Mouse (Mus musculus) stomach, embryonic 14.5 days (tissue): Measurements from ENCODE around the gene Erf. TPM values are rescaled to one million over a fixed set of nuclear protein-coding genes. Genes with fewer than 3 reads are reported as not detected.

Source experiments
- ATAC-seq: fragments of 200-750 bp; cut with Nextera tagmentation; 2 replicates; pipeline ENCODE4 v1.8.0; 2017; ENCODE audit warnings: low read depth, moderate TSS enrichment; ENCODE audit not compliant: insufficient number of reproducible peaks, insufficient read depth, low FRiP score
- H3K27ac ChIP-seq: fragments of 300-500 bp; sonication (generic); 2 replicates; pipeline ENCODE4 v1.5.1; 2014; ENCODE audit warnings: mild to moderate bottlenecking, low read length, moderate library complexity, mixed read lengths
- H3K27me3 ChIP-seq: fragments of 300-500 bp; sonication (generic); 2 replicates; pipeline ENCODE4 v1.6.1; 2014; ENCODE audit warnings: low read length, control low read depth, mixed read lengths; ENCODE audit not compliant: control insufficient read depth, insufficient read depth
- H3K36me3 ChIP-seq: fragments of 300-500 bp; sonication (generic); 2 replicates; pipeline ENCODE4 v1.6.1; 2014; ENCODE audit warnings: mild to moderate bottlenecking, control low read depth, low read length, moderate library complexity, mixed read lengths; ENCODE audit not compliant: control insufficient read depth, insufficient read depth
- H3K4me1 ChIP-seq: fragments of 300-500 bp; sonication (generic); 2 replicates; pipeline ENCODE4 v1.6.1; 2014; ENCODE audit warnings: low read length, control low read depth, mixed read lengths; ENCODE audit not compliant: control insufficient read depth, insufficient read depth
- H3K4me2 ChIP-seq: fragments of 300-500 bp; sonication (generic); replicated peaks from 2 replicates; pipeline ENCODE4 v1.6.1; 2014; ENCODE audit warnings: low read depth, low read length, control low read depth
- H3K4me3 ChIP-seq: fragments of 300-500 bp; sonication (generic); 2 replicates; pipeline ENCODE4 v1.5.1; 2014; ENCODE audit warnings: low read depth, low read length, control low read depth
- H3K9ac ChIP-seq: fragments of 300-500 bp; sonication (generic); replicated peaks from 2 replicates; pipeline ENCODE4 v1.6.1; 2014; ENCODE audit warnings: low read depth, mild to moderate bottlenecking, control low read depth, low read length, moderate library complexity, mixed read lengths
- H3K9me3 ChIP-seq: fragments of 300-500 bp; sonication (generic); 2 replicates; pipeline ENCODE4 v1.6.1; 2016; ENCODE audit warnings: low read depth, low read length, control low read depth; ENCODE audit not compliant: control insufficient read depth
- WGBS: fragments of 180-500 bp; shearing (Covaris S2); extraction: QIAGEN DNeasy Blood & Tissue Kit; methylation state at CpG from one replicate; pipeline ENCODE4 v1.1.7; 2014; 5-methylcytosine and 5-hydroxymethylcytosine counted together
- microRNA-seq: library from miRNA; unstranded; fragments of <30 nt; microRNA quantifications from one replicate; pipeline ENCODE4, GENCODE M21; 2016
- polyA plus RNA-seq: library from polyadenylated mRNA; unstranded; fragments of >200 nt; fragmentation: Nextera tagmentation; extraction: Ambion mirVana; gene quantifications from 2 replicates; pipeline ENCODE4 v1.2.1, GENCODE M21; 2014

Erf gene
- polyA plus RNA-seq, 1 experiment from 2014 or later = 27.7 TPM

GRCm38 (mm10) chr7:25205355-25206093 lies 45.0 kb downstream of the Erf start:
- Histone ChIP-seq H3K4me3 (no peak overlapping the region), H3K27ac (no peak overlapping the region), H3K9me3 (no peaks in the 10 kb centered on the region), H3K4me2 (no peak overlapping the region), H3K36me3 (peaks cover 12% of the 10 kb centered on the region; the same call in 1 of the 2 replicates), H3K4me1 (no peaks in the 10 kb centered on the region), H3K9ac (no peak overlapping the region), H3K27me3 (no peaks in the 10 kb centered on the region)
- no peak for ATAC-seq
- 83% methylated on average over 16 of the region's 16 CpGs for WGBS

GRCm38 (mm10) chr7:25203624-25204023 lies 46.9 kb downstream of the Erf start:
- Histone ChIP-seq H3K9me3 (no peaks in the 10 kb centered on the region), H3K9ac (no peak overlapping the region), H3K4me3 (no peak overlapping the region), H3K4me1 (no peaks in the 10 kb centered on the region), H3K27ac (no peak overlapping the region), H3K27me3 (no peaks in the 10 kb centered on the region), H3K36me3 (peaks cover 7% of the 10 kb centered on the region; the same call in 1 of the 2 replicates), H3K4me2 (no peak overlapping the region)
- no peak for ATAC-seq
- 87% methylated on average over 20 of the region's 20 CpGs for WGBS

- peak; percentile 81 for ATAC-seq
- Histone ChIP-seq H3K27me3 (no peaks in the 10 kb centered on the region), H3K4me1 (no peaks in the 10 kb centered on the region), H3K9me3 (no peaks in the 10 kb centered on the region), H3K4me3 (no peak overlapping the region), H3K36me3 (no peaks in the 10 kb centered on the region), H3K9ac (no peak overlapping the region), H3K27ac (no peak overlapping the region), H3K4me2 (no peak overlapping the region)
- 55% methylated on average over 10 of the region's 10 CpGs for WGBS
Observed at GRCm38 (mm10) chr7:25197384-25198018, 53.1 kb downstream of the Erf start.

- ATAC-seq = no peak
- Histone ChIP-seq H3K36me3 (no peaks in the 10 kb centered on the region), H3K4me2 (no peak overlapping the region), H3K27me3 (no peaks in the 10 kb centered on the region), H3K9ac (no peak overlapping the region), H3K9me3 (no peaks in the 10 kb centered on the region), H3K4me3 (no peak overlapping the region), H3K27ac (no peak overlapping the region), H3K4me1 (no peaks in the 10 kb centered on the region)
- 89% methylated on average over 9 of the region's 9 CpGs for WGBS
Observed at GRCm38 (mm10) chr7:25196107-25196506, 54.5 kb downstream of the Erf start.

GRCm38 (mm10) chr7:25195148-25195547 lies 55.4 kb downstream of the Erf start:
- Histone ChIP-seq H3K27ac (no peak overlapping the region), H3K36me3 (no peaks in the 10 kb centered on the region), H3K4me2 (no peak overlapping the region), H3K4me3 (no peak overlapping the region), H3K4me1 (no peaks in the 10 kb centered on the region), H3K27me3 (no peaks in the 10 kb centered on the region), H3K9ac (no peak overlapping the region), H3K9me3 (no peaks in the 10 kb centered on the region)
- WGBS = 70% methylated on average over 3 of the region's 3 CpGs
- no peak for ATAC-seq

Small RNA genes within 50 kb of the gene (microRNA-seq; reads per million reads assigned to microRNA genes)
- gene Mir7048 = not detected

Other genes with a start within 250 kb of the Erf start
- 2.8 and 3.2 TPM in 2 replicates for gene Atp1a3, start 244.8 kb downstream of the Erf start, polyA plus RNA-seq
- 12.3 and 13.0 TPM in 2 replicates for gene Grik5, start 178.4 kb downstream of the Erf start, polyA plus RNA-seq
- 25.9 and 27.9 TPM in 2 replicates for gene Zfp574, start 178.2 kb downstream of the Erf start, polyA plus RNA-seq
- 1.8 and 2.3 TPM in 2 replicates for gene Pou2f2, start 71.0 kb downstream of the Erf start, polyA plus RNA-seq
- 7.5 and 8.7 TPM in 2 replicates for gene Dedd2, start 30.1 kb downstream of the Erf start, polyA plus RNA-seq
- gene Zfp526, start 29.3 kb downstream of the Erf start, polyA plus RNA-seq = 3.7 and 4.2 TPM in 2 replicates
- gene Gsk3a, start 12.9 kb downstream of the Erf start, polyA plus RNA-seq = 14.7 and 15.9 TPM in 2 replicates
- 51.4 and 54.1 TPM in 2 replicates for gene Cic, start 16.9 kb upstream of the Erf start, polyA plus RNA-seq
- 274 and 284 TPM in 2 replicates for gene Pafah1b3, start 47.2 kb upstream of the Erf start, polyA plus RNA-seq
- 0.76 and 1.1 TPM in 2 replicates for gene Prr19, start 50.6 kb upstream of the Erf start, polyA plus RNA-seq
- 1.9 and 2.0 TPM in 2 replicates for gene Tmem145, start 55.3 kb upstream of the Erf start, polyA plus RNA-seq
- 12.2 and 13.0 TPM in 2 replicates for gene Megf8, start 66.4 kb upstream of the Erf start, polyA plus RNA-seq
- gene Cnfn, start 119.0 kb upstream of the Erf start, polyA plus RNA-seq = 0.55 TPM in 1 of 2 replicates, not detected in the other
- 3.7 and 5.3 TPM in 2 replicates for gene Lipe, start 147.9 kb upstream of the Erf start, polyA plus RNA-seq
- gene Cxcl17, start 162.1 kb upstream of the Erf start, polyA plus RNA-seq = 0.58 TPM in 1 of 2 replicates, not detected in the other
- 14.8 and 21.2 TPM in 2 replicates for gene Ceacam1, start 226.8 kb upstream of the Erf start, polyA plus RNA-seq